Mouse (Mus musculus) v-Abl transformed pro-B cells (cell line): ENCODE measurements around the gene Aoah.

Experiments used
- in situ Hi-C, 2 experiments: fragments of 400-800 bp; cut with MboI; formaldehyde crosslinking; loops; one replicate each; pipeline ENCODE4 v1.15.1; 2025; ENCODE audit not compliant: unreplicated experiment in 2 of 2

The Aoah gene

GRCm38 (mm10) chr13:20793901-20794300, at the start of gene Aoah:
Aoah (plus strand) TSS chr13:20794113.
- in situ Hi-C loops: no loop called here

GRCm38 (mm10) chr13:20754843-20755242, 39.1 kb upstream of the Aoah start:
- in situ Hi-C loops: no loop called here

- in situ Hi-C loops: no loop called here
Measured at GRCm38 (mm10) chr13:20783648-20784047, 10.3 kb upstream of the Aoah start.

- in situ Hi-C loops: no loop called here
Measured at GRCm38 (mm10) chr13:20784060-20784459, 9.9 kb upstream of the Aoah start.

- in situ Hi-C loops: no loop called here
Measured at GRCm38 (mm10) chr13:20785960-20786359, 8.0 kb upstream of the Aoah start.

- in situ Hi-C loops: no loop called here
Measured at GRCm38 (mm10) chr13:20786825-20787245, 7.1 kb upstream of the Aoah start.

GRCm38 (mm10) chr13:20787952-20788351, 6.0 kb upstream of the Aoah start:
- in situ Hi-C loops: no loop called here

GRCm38 (mm10) chr13:20796651-20797050, 2.7 kb downstream of the Aoah start:
- in situ Hi-C loops: no loop called here

GRCm38 (mm10) chr13:20798536-20798935, 4.6 kb downstream of the Aoah start:
- in situ Hi-C loops: no loop called here

- in situ Hi-C loops: no loop called here
Measured at GRCm38 (mm10) chr13:20799772-20800171, 5.9 kb downstream of the Aoah start.

- in situ Hi-C loops: no loop called here
Measured at GRCm38 (mm10) chr13:20800569-20800968, 6.7 kb downstream of the Aoah start.

GRCm38 (mm10) chr13:20811782-20812406, 18.0 kb downstream of the Aoah start:
- in situ Hi-C loops: no loop called here

GRCm38 (mm10) chr13:20816385-20816784, 22.5 kb downstream of the Aoah start:
- in situ Hi-C loops: no loop called here

GRCm38 (mm10) chr13:20820712-20821328, 26.9 kb downstream of the Aoah start:
- in situ Hi-C loops: no loop called here

- in situ Hi-C loops: no loop called here
Measured at GRCm38 (mm10) chr13:20828728-20829127, 34.8 kb downstream of the Aoah start.

GRCm38 (mm10) chr13:20829181-20829900, 35.4 kb downstream of the Aoah start:
- in situ Hi-C loops: no loop called here

GRCm38 (mm10) chr13:20855893-20856292, 62.0 kb downstream of the Aoah start:
- in situ Hi-C loops: no loop called here

- in situ Hi-C loops: loop anchor here in 1 of 2 experiments (10.0 kb wide), 1 partner anchor 65 kb away; no protein-coding TSS in a partner anchor
Measured at GRCm38 (mm10) chr13:20899372-20899771, 105.5 kb downstream of the Aoah start.

GRCm38 (mm10) chr13:20900396-20900971, 106.6 kb downstream of the Aoah start:
- in situ Hi-C loops: no loop called here

- in situ Hi-C loops: no loop called here
Measured at GRCm38 (mm10) chr13:20900972-20901457, 107.1 kb downstream of the Aoah start.

- in situ Hi-C loops: no loop called here
Measured at GRCm38 (mm10) chr13:20901634-20902135, 107.8 kb downstream of the Aoah start.
